Mouse (Mus musculus) forebrain, postnatal 0 days (tissue): ENCODE measurements around the gene Camkk2. TPM values are rescaled to one million over a fixed set of nuclear protein-coding genes. Genes with fewer than 3 reads are reported as not detected.

Experiments
- ATAC-seq: fragments of 200-750 bp; cut with Nextera tagmentation; 2 replicates; pipeline ENCODE4 v1.8.0; 2017; ENCODE audit warnings: mild to moderate bottlenecking, moderate library complexity
- DNase-seq: peaks from one replicate; pipeline ENCODE4 v3.0.0-alpha.2; 2015
- H3K27ac ChIP-seq: fragments of 300-500 bp; sonication (generic); 2 replicates; pipeline ENCODE4 v1.5.1; 2014; ENCODE audit warnings: low read depth, mild to moderate bottlenecking, antibody characterized with exemption, low read length, moderate library complexity, mixed read lengths
- H3K27me3 ChIP-seq: fragments of 300-500 bp; sonication (generic); 2 replicates; pipeline ENCODE4 v1.6.1; 2014; ENCODE audit warnings: mild to moderate bottlenecking, low read length, mixed read lengths; ENCODE audit not compliant: insufficient read depth
- H3K36me3 ChIP-seq: fragments of 300-500 bp; sonication (generic); 2 replicates; pipeline ENCODE4 v1.6.1; 2014; ENCODE audit warnings: mild to moderate bottlenecking, moderate library complexity; ENCODE audit not compliant: insufficient read depth
- H3K4me1 ChIP-seq: fragments of 300-500 bp; sonication (generic); 2 replicates; pipeline ENCODE4 v1.6.1; 2014; ENCODE audit warnings: antibody characterized with exemption; ENCODE audit not compliant: insufficient read depth
- H3K4me2 ChIP-seq: fragments of 300-500 bp; sonication (generic); 2 replicates; pipeline ENCODE4 v1.6.1; 2014; ENCODE audit warnings: low read depth, mild to moderate bottlenecking, moderate library complexity
- H3K4me3 ChIP-seq: fragments of 300-500 bp; sonication (generic); 2 replicates; pipeline ENCODE4 v1.5.1; 2014; ENCODE audit warnings: low read depth, low read length, mixed read lengths
- H3K9ac ChIP-seq: fragments of 300-500 bp; sonication (generic); 2 replicates; pipeline ENCODE4 v1.6.1; 2014; ENCODE audit warnings: mild to moderate bottlenecking
- H3K9me3 ChIP-seq: fragments of 300-500 bp; sonication (generic); 2 replicates; pipeline ENCODE4 v1.6.1; 2016; ENCODE audit warnings: low read length
- CTCF ChIP-seq: sonication (generic); IDR thresholded peaks from 2 replicates; pipeline ENCODE4 v1.5.1; 2016; ENCODE audit warnings: antibody characterized with exemption, control low read depth, low read depth
- WGBS: fragments of 180-500 bp; shearing (Covaris S2); extraction: QIAGEN DNeasy Blood & Tissue Kit; methylation state at CpG from one replicate; pipeline ENCODE4 v1.1.7; 2014; 5-methylcytosine and 5-hydroxymethylcytosine counted together
- polyA plus RNA-seq: library from polyadenylated mRNA; unstranded; fragments of >200 nt; fragmentation: Nextera tagmentation; extraction: Ambion mirVana; gene quantifications from 2 replicates; pipeline ENCODE4 v1.2.1, GENCODE M21; 2015
- total RNA-seq: library from RNA; depleted of rRNA; stranded (reverse); fragments of >200 nt; gene quantifications from 2 replicates; pipeline ENCODE4 v1.2.3, GENCODE M21; 2014; rRNA removed

The Camkk2 gene
- 89.3 and 106 TPM in 2 replicates for total RNA-seq
- 76.2 and 93.8 TPM in 2 replicates for polyA plus RNA-seq

DNA sequence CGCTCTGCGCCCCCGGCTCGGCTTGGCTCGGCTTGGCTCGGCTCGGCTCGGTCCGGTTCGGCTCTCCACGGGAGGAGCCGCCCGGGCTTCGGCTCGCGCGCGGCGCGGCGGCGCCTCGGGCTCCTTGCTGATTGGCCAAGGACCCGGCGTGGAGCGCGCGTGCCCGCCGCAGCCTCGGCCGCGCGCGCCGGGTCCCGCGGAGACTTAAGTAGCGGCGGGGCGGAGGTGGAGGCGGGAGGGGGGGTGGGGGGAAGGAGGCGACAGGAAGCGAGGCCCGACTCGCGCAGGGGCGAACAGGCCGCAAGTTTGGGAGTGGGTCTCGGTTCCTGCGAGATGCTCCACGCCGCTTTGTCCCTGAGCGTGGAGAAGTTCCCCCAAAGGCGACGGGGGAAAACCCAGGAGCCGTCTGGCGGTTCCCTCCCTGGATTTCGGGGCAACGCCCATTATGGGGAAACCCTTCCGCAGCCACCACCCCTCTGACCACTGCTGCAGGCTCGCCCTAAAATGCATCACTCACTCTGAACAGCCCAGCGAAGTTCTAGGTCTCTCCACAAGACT is at the start of gene Camkk2:
Camkk2 (minus strand) TSS at position 133 of the 558 bp plus-strand sequence.
- Histone ChIP-seq H3K27ac (peak within 1 kb of the TSS; percentile 69), H3K4me1 (0 out of 2 replicates have a peak, but pooled peaks cover 11% of the 10 kb centered on the region), H3K27me3 (no peaks in the 10 kb centered on the region), H3K9ac (peak within 1 kb of the TSS; percentile 84), H3K9me3 (no peaks in the 10 kb centered on the region), H3K36me3 (no peaks in the 10 kb centered on the region), H3K4me3 (peak within 1 kb of the TSS; percentile 85), H3K4me2 (peak within 1 kb of the TSS; percentile 91)
- no peak for TF ChIP-seq CTCF
- under 1% methylated on average over 61 of the region's 63 CpGs for WGBS
- DNase-seq, result peak; percentile 96
- ATAC-seq, result peak; percentile 94

DNA sequence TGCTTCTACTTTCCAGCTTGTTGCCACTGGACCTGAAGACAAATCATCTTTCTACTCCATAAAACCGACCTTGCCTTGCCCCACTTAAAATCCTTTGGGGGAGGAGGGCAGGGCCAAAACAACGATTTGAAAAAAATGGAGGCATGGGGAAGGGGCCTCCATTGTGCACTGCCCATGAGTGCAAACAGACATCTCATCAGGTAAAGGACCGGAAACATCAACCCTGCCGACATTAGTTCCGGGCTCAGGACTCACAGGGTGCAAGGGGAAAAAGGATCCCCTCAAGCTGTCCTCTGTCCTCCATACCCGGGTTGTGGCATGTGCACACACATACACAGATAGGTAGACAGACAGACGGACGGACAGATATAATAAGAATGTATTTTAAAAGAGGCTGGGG is 45.9 kb upstream of the Camkk2 start:
- no peak for TF ChIP-seq CTCF

DNA sequence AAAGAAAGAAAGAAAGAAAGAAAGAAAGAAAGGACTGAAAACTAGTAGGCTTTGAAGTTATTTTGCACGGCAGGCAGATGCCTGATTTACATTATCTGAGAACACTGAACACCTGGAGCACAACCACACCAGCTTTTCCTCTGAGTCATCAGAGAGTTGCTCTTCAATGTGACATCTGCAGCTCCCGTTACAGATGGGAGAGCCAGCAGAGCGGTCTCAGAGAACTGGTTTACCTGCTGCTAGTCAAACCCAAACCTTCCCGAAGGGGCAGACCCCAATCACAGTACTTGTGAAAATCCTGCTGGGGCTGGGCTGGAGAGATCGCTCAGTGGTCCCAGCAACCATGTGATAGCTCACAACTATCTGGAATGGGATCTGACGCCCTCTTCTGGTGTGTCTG is 45.2 kb upstream of the Camkk2 start:
- H3K4me3 ChIP-seq, result no peak overlapping the region
- H3K27me3 ChIP-seq, result no peaks in the 10 kb centered on the region
- no peak for DNase-seq
- no peak for ATAC-seq
- H3K4me2 ChIP-seq, result no peak overlapping the region
- peaks cover 7% of the 10 kb centered on the region; the same call in 1 of the 2 replicates for H3K4me1 ChIP-seq
- H3K9ac ChIP-seq, result no peak overlapping the region
- H3K9me3 ChIP-seq, result no peaks in the 10 kb centered on the region
- no peak for TF ChIP-seq CTCF
- WGBS, result 75% methylated on average over 6 of the region's 6 CpGs
- H3K36me3 ChIP-seq, result peaks cover 2% of the 10 kb centered on the region; the same call in 1 of the 2 replicates
- H3K27ac ChIP-seq, result no peak overlapping the region

More for the DNA sequence above, 45.9 kb upstream of the Camkk2 start:
- 80% methylated on average over 8 of the region's 8 CpGs for WGBS
- Histone ChIP-seq H3K27me3 (no peaks in the 10 kb centered on the region), H3K27ac (no peak overlapping the region), H3K9ac (no peak overlapping the region), H3K9me3 (no peaks in the 10 kb centered on the region), H3K36me3 (no peaks in the 10 kb centered on the region), H3K4me3 (no peak overlapping the region), H3K4me2 (no peak overlapping the region), H3K4me1 (peaks cover 3% of the 10 kb centered on the region; the same call in 1 of the 2 replicates)
- no peak for ATAC-seq
- no peak for DNase-seq

DNA sequence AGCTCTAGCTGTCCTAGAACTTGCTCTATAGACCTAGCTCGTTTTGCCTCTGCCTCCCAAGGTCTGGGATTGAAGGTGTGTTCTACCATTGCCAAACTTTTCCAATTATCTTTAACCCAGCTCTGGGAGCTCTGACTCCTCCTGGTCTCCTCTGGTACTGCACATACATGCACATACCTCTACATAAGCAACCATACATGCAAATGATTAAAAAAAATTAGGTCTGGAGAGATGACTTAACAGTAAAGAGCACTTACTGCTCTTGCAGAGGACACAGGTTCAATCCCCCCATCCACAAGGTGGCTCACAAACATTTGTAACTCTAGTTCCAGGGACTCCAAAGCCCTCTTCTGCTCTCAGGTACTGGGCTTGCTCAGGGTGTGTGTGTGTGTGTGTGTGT is 44.8 kb upstream of the Camkk2 start:
- Histone ChIP-seq H3K4me1 (peaks cover 9% of the 10 kb centered on the region; the same call in 1 of the 2 replicates), H3K9me3 (no peaks in the 10 kb centered on the region), H3K36me3 (peaks cover 6% of the 10 kb centered on the region; the same call in 1 of the 2 replicates), H3K9ac (no peak overlapping the region), H3K4me2 (no peak overlapping the region), H3K27me3 (no peaks in the 10 kb centered on the region), H3K4me3 (no peak overlapping the region), H3K27ac (no peak overlapping the region)
- WGBS, result 70% methylated on average over 1 of the region's 1 CpGs
- ATAC-seq (no peak), DNase-seq (no peak)
- TF ChIP-seq CTCF, result 0 out of 2 replicates have a peak, but pooled peaks have one; percentile 6

DNA sequence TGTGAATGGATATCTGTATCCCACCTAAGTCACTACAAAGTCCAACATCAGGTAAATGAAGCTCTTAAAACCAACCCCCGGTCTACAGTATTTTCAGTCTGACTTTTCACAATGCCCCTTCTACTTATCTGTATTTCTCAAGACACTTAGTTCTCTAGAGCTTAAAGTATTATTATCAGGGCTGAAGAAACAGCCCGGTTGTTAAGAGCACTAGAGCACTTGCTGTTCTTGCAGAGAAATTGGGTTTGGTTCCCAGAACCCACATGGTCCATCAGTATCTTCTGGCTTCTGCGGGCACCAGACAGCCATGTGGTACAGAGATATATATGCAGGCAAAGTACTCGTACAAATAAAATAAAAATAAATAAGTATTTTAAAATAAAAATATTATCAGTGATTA is 43.2 kb upstream of the Camkk2 start:
- H3K4me3 ChIP-seq, result no peak overlapping the region
- H3K27ac ChIP-seq, result no peak overlapping the region
- H3K9ac ChIP-seq, result no peak overlapping the region
- no peak for DNase-seq
- peaks cover 9% of the 10 kb centered on the region; the same call in 1 of the 2 replicates for H3K4me1 ChIP-seq
- H3K36me3 ChIP-seq, result peaks cover 20% of the 10 kb centered on the region
- no peak for ATAC-seq
- no peaks in the 10 kb centered on the region for H3K27me3 ChIP-seq
- no peak for TF ChIP-seq CTCF
- WGBS, result 94% methylated on average over 4 of the region's 4 CpGs
- H3K4me2 ChIP-seq, result no peak overlapping the region
- no peaks in the 10 kb centered on the region for H3K9me3 ChIP-seq

DNA sequence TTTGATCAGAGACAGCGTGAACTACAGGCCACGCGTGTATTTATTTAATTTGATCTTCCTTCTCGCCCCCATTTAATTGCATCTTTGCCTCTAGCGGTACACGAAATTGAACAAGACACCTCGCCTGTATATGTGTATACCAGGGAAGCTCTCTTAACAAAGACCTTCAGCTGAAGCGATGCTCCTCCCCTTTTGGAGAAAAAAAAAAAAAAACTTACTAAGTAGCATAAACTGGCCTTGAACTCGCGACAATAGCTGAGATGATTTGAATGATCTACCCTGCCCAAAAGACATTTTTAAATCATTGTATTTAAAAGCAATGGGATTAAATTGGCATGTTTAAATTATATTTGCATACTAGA is 42.3 kb upstream of the Camkk2 start:
- H3K9me3 ChIP-seq, result no peaks in the 10 kb centered on the region
- peaks cover 9% of the 10 kb centered on the region; the same call in 1 of the 2 replicates for H3K4me1 ChIP-seq
- no peaks in the 10 kb centered on the region for H3K27me3 ChIP-seq
- peak overlapping the region; percentile 95 for H3K27ac ChIP-seq
- TF ChIP-seq CTCF, result no peak
- peak overlapping the region; percentile 84 for H3K4me3 ChIP-seq
- 0% methylated on average over 10 of the region's 10 CpGs for WGBS
- DNase-seq (no peak), ATAC-seq (peak; percentile 50)
- H3K4me2 ChIP-seq, result peak overlapping the region; percentile 51
- peaks cover 27% of the 10 kb centered on the region for H3K36me3 ChIP-seq
- peak overlapping the region; percentile 90 for H3K9ac ChIP-seq

DNA sequence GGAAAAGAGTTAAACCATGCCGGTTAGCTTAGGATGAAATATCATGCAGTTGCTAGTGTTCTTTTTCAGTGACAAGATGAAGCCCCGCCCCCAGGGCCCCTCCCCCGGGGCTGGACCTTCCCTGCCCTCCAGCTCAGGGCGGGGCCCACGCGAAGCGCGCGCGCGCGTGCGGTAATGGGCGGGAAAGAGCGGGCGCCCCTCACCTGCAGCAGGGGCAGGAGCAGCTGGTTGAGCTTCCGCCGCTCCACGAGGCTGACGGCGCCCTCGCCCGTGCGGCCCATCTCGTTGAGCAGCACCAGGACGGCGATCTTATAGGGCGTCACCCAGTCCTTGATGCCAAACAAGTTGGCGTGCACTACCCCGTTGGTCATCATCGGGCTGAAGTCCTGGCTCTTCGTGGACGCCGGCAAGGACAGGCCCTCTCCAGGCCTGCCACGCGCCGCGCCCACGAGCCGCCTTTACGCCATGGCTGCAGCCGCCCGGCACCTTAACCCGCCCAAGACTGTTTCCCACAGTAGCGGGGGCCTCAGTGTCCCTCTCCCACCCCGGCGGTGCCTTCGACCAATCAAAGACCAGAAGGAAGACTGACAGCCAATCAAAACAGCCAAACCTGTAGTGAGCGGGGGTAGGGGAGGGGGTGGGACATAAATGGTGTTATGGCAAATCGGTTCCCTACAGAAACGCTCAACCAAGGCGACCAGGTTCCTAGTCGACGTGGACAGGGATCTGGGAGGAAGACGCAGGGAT is 41.7 kb upstream of the Camkk2 start, which contains the start of gene Anapc5:
Anapc5 (minus strand) TSS at position 563 of the 747 bp plus-strand sequence.
- ATAC-seq, result peak; percentile 99
- WGBS, result 1% methylated on average over 55 of the region's 55 CpGs
- TF ChIP-seq CTCF, result no peak

More for the DNA sequence above, 41.7 kb upstream of the Camkk2 start, which contains the start of gene Anapc5:
- Histone ChIP-seq H3K36me3 (peaks cover 29% of the 10 kb centered on the region), H3K4me2 (peak within 1 kb of the TSS; percentile 51), H3K4me3 (peak within 1 kb of the TSS; percentile 84), H3K9me3 (no peaks in the 10 kb centered on the region), H3K4me1 (peaks cover 9% of the 10 kb centered on the region; the same call in 1 of the 2 replicates), H3K27ac (peak within 1 kb of the TSS; percentile 95), H3K9ac (peak within 1 kb of the TSS; percentile 90), H3K27me3 (no peaks in the 10 kb centered on the region)
- DNase-seq, result peak; percentile 97
